Mouse (Mus musculus): ENCODE measurements around the gene Vcam1.

Gene Vcam1

GRCm38 (mm10) chr3:116126508-116127190 is 2.8 kb downstream of the Vcam1 start:
- DNase-seq (ENCODE audit: low spot score in 2 of 2): no peak

GRCm38 (mm10) chr3:116126070-116126469 is 3.4 kb downstream of the Vcam1 start:
- DNase-seq (ENCODE audit: low spot score in 2 of 2): no peak

- DNase-seq (ENCODE audit: low spot score in 2 of 2): no peak
Measured at GRCm38 (mm10) chr3:116123827-116124226, 5.7 kb downstream of the Vcam1 start.

GRCm38 (mm10) chr3:116122696-116123095 is 6.8 kb downstream of the Vcam1 start:
- DNase-seq (ENCODE audit: low spot score in 2 of 2): no peak

- no peak for DNase-seq (ENCODE audit: low spot score in 2 of 2)
Measured at GRCm38 (mm10) chr3:116121026-116121425, 8.5 kb downstream of the Vcam1 start.

- DNase-seq (ENCODE audit: low spot score in 2 of 2): no peak
Measured at GRCm38 (mm10) chr3:116120391-116120790, 9.1 kb downstream of the Vcam1 start.

GRCm38 (mm10) chr3:116119162-116119561 is 10.3 kb downstream of the Vcam1 start:
- DNase-seq (ENCODE audit: low spot score in 2 of 2): no peak

- no peak for DNase-seq (ENCODE audit: low spot score in 2 of 2)
Measured at GRCm38 (mm10) chr3:116117046-116117445, 12.4 kb downstream of the Vcam1 start.

- DNase-seq (ENCODE audit: low spot score in 2 of 2): peak in 1 of 2 experiments; percentile 43
Measured at GRCm38 (mm10) chr3:116114249-116115188, 15.0 kb downstream of the Vcam1 start.

GRCm38 (mm10) chr3:116113443-116114241 is 15.8 kb downstream of the Vcam1 start:
- DNase-seq (ENCODE audit: low spot score in 2 of 2): no peak

- no peak for DNase-seq (ENCODE audit: low spot score in 2 of 2)
Measured at GRCm38 (mm10) chr3:116112816-116113405, 16.6 kb downstream of the Vcam1 start.

GRCm38 (mm10) chr3:116105713-116106112 is 23.8 kb downstream of the Vcam1 start:
- no peak for DNase-seq (ENCODE audit: low spot score in 2 of 2)

- peak in 1 of 2 experiments; percentile 56 for DNase-seq (ENCODE audit: low spot score in 2 of 2)
Measured at GRCm38 (mm10) chr3:116104866-116105647, 24.4 kb downstream of the Vcam1 start.

- DNase-seq (ENCODE audit: low spot score in 2 of 2): no peak
Measured at GRCm38 (mm10) chr3:116104270-116104669, 25.2 kb downstream of the Vcam1 start.

- no peak for DNase-seq (ENCODE audit: low spot score in 2 of 2)
Measured at GRCm38 (mm10) chr3:116100850-116101249, 28.6 kb downstream of the Vcam1 start.

- no peak for DNase-seq (ENCODE audit: low spot score in 2 of 2)
Measured at GRCm38 (mm10) chr3:116095934-116096333, 33.6 kb downstream of the Vcam1 start.

- no peak for DNase-seq (ENCODE audit: low spot score in 2 of 2)
Measured at GRCm38 (mm10) chr3:116095312-116095711, 34.2 kb downstream of the Vcam1 start.

- no peak for DNase-seq (ENCODE audit: low spot score in 2 of 2)
Measured at GRCm38 (mm10) chr3:116094886-116095285, 34.6 kb downstream of the Vcam1 start.

- DNase-seq (ENCODE audit: low spot score in 2 of 2): no peak
Measured at GRCm38 (mm10) chr3:116094288-116094687, 35.2 kb downstream of the Vcam1 start.

GRCm38 (mm10) chr3:116092547-116092946 is 36.9 kb downstream of the Vcam1 start:
- DNase-seq (ENCODE audit: low spot score in 2 of 2): no peak

- no peak for DNase-seq (ENCODE audit: low spot score in 2 of 2)
Measured at GRCm38 (mm10) chr3:116091706-116092105, 37.8 kb downstream of the Vcam1 start.
